Mouse (Mus musculus): Measurements from ENCODE around the gene Rpl13. TPM values are rescaled to one million over a fixed set of nuclear protein-coding genes. Genes with fewer than 3 reads are reported as not detected.
A peak's percentile ranks its signal among the peaks of the same experiment; 100 is the strongest.

Gene Rpl13
- polyA plus RNA-seq, 1 experiment from 2014 or later, result 1,460 TPM

DNA sequence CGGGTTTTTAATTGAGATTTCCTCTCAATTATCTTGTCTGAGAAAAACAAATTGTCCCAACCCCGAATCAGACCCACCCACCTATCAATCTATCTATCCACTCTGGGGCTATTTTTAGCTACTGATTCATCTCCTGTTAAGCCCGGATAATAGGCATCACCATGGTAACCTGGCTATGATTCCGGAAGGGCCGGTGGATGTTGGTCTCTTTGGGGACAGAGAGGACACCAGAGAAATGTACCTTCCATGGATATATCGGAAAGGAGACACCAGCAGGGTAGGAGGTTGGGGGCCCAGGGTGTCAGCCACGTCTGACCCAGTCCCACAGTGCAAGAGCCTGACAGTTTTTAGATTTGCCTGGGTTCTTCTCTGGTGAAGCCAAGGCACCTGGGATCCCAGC, 33.3 kb downstream of the Rpl13 start:
- H3K4me3 ChIP-seq (ENCODE audit: low read depth, low read length), result no peak overlapping the region
- no peak for DNase-seq (ENCODE audit: low spot score)
- H3K27me3 ChIP-seq (ENCODE audit: control insufficient read depth, insufficient read depth, low read length), result no peaks in the 10 kb centered on the region
- H3K4me2 ChIP-seq (replicated peaks; ENCODE audit: low read depth), result no peak overlapping the region
- H3K27ac ChIP-seq (replicated peaks), result peak overlapping the region; percentile 49; the same call in 1 of the 2 replicates
- H3K9ac ChIP-seq (ENCODE audit: low read length), result 0 out of 2 replicates have a peak overlapping the region, but pooled peaks have one; percentile 4
- no peak for ATAC-seq (ENCODE audit: low FRiP score, low TSS enrichment)
- TF ChIP-seq CTCF (IDR thresholded peaks at IDR 0.05; ENCODE audit: low read depth) (no peak), EP300 (optimal IDR thresholded peaks at IDR 0.05) (no peak)
- 24% methylated on average over 7 of the region's 7 CpGs for WGBS
- H3K4me1 ChIP-seq (replicated peaks; ENCODE audit: control insufficient read depth, insufficient read depth), result peaks cover 4% of the 10 kb centered on the region; the same call in 1 of the 2 replicates
- no peaks in the 10 kb centered on the region for H3K36me3 ChIP-seq (ENCODE audit: control insufficient read depth, insufficient read depth, low read length)
- H3K9me3 ChIP-seq (ENCODE audit: control insufficient read depth, low read length), result no peaks in the 10 kb centered on the region

- no peak overlapping the region for H3K4me2 ChIP-seq (replicated peaks; ENCODE audit: low read depth)
- H3K27me3 ChIP-seq (ENCODE audit: control insufficient read depth, insufficient read depth, low read length), result no peaks in the 10 kb centered on the region
- H3K4me1 ChIP-seq (replicated peaks; ENCODE audit: control insufficient read depth, insufficient read depth), result peaks cover 4% of the 10 kb centered on the region; the same call in 1 of the 2 replicates
- no peak for DNase-seq (ENCODE audit: low spot score)
- no peaks in the 10 kb centered on the region for H3K9me3 ChIP-seq (ENCODE audit: control insufficient read depth, low read length)
- WGBS, result 49% methylated on average over 9 of the region's 9 CpGs
- no peak for ATAC-seq (ENCODE audit: low FRiP score, low TSS enrichment)
- H3K36me3 ChIP-seq (ENCODE audit: control insufficient read depth, insufficient read depth, low read length), result no peaks in the 10 kb centered on the region
- no peak for TF ChIP-seq CTCF (IDR thresholded peaks at IDR 0.05; ENCODE audit: low read depth)
- TF ChIP-seq EP300 (optimal IDR thresholded peaks at IDR 0.05), result no peak
- 0 out of 2 replicates have a peak overlapping the region, but pooled peaks have one; percentile 4 for H3K9ac ChIP-seq (ENCODE audit: low read length)
- peak overlapping the region; percentile 49; the same call in 1 of the 2 replicates for H3K27ac ChIP-seq (replicated peaks)
- H3K4me3 ChIP-seq (ENCODE audit: low read depth, low read length), result no peak overlapping the region
Observed at GRCm38 (mm10) chr8:123135806-123136205, 33.7 kb downstream of the Rpl13 start.

- WGBS, result 78% methylated on average over 9 of the region's 9 CpGs
- ATAC-seq (ENCODE audit: low FRiP score, low TSS enrichment), result no peak
Observed at GRCm38 (mm10) chr8:123136287-123136686, 34.1 kb downstream of the Rpl13 start.

GRCm38 (mm10) chr8:123137645-123138077, 35.5 kb downstream of the Rpl13 start:
- H3K9me3 ChIP-seq (ENCODE audit: control insufficient read depth, low read length), result no peaks in the 10 kb centered on the region
- H3K27ac ChIP-seq (replicated peaks), result peak overlapping the region; percentile 81
- no peak overlapping the region for H3K4me2 ChIP-seq (replicated peaks; ENCODE audit: low read depth)
- DNase-seq (ENCODE audit: low spot score) (peak; percentile 67), ATAC-seq (ENCODE audit: low FRiP score, low TSS enrichment) (peak; percentile 80)
- H3K4me1 ChIP-seq (replicated peaks; ENCODE audit: control insufficient read depth, insufficient read depth), result peaks cover 7% of the 10 kb centered on the region; the same call in 1 of the 2 replicates
- no peaks in the 10 kb centered on the region for H3K36me3 ChIP-seq (ENCODE audit: control insufficient read depth, insufficient read depth, low read length)
- 9% methylated on average over 2 of the region's 2 CpGs for WGBS
- H3K4me3 ChIP-seq (ENCODE audit: low read depth, low read length), result no peak overlapping the region
- no peak overlapping the region; the same call in 1 of the 2 replicates for H3K9ac ChIP-seq (ENCODE audit: low read length)
- H3K27me3 ChIP-seq (ENCODE audit: control insufficient read depth, insufficient read depth, low read length), result no peaks in the 10 kb centered on the region
- TF ChIP-seq CTCF (IDR thresholded peaks at IDR 0.05; ENCODE audit: low read depth) (no peak), EP300 (optimal IDR thresholded peaks at IDR 0.05) (no peak)

More at GRCm38 (mm10) chr8:123136287-123136686, 34.1 kb downstream of the Rpl13 start:
- Histone ChIP-seq H3K4me2 (replicated peaks; ENCODE audit: low read depth) (no peak overlapping the region), H3K4me1 (replicated peaks; ENCODE audit: control insufficient read depth, insufficient read depth) (peaks cover 4% of the 10 kb centered on the region; the same call in 1 of the 2 replicates), H3K27me3 (ENCODE audit: control insufficient read depth, insufficient read depth, low read length) (no peaks in the 10 kb centered on the region), H3K9ac (ENCODE audit: low read length) (no peak overlapping the region), H3K27ac (replicated peaks) (0 out of 2 replicates have a peak overlapping the region, but pooled peaks have one; percentile 31), H3K4me3 (ENCODE audit: low read depth, low read length) (no peak overlapping the region), H3K9me3 (ENCODE audit: control insufficient read depth, low read length) (no peaks in the 10 kb centered on the region), H3K36me3 (ENCODE audit: control insufficient read depth, insufficient read depth, low read length) (no peaks in the 10 kb centered on the region)
- DNase-seq (ENCODE audit: low spot score), result no peak
- TF ChIP-seq CTCF (IDR thresholded peaks at IDR 0.05; ENCODE audit: low read depth) (no peak), EP300 (optimal IDR thresholded peaks at IDR 0.05) (no peak)

GRCm38 (mm10) chr8:123138741-123139140, 36.6 kb downstream of the Rpl13 start:
- TF ChIP-seq EP300 (optimal IDR thresholded peaks at IDR 0.05) (no peak), CTCF (IDR thresholded peaks at IDR 0.05; ENCODE audit: low read depth) (no peak)
- Histone ChIP-seq H3K4me3 (ENCODE audit: low read depth, low read length) (no peak overlapping the region), H3K27me3 (ENCODE audit: control insufficient read depth, insufficient read depth, low read length) (no peaks in the 10 kb centered on the region), H3K4me2 (replicated peaks; ENCODE audit: low read depth) (no peak overlapping the region), H3K4me1 (replicated peaks; ENCODE audit: control insufficient read depth, insufficient read depth) (peaks cover 9% of the 10 kb centered on the region; the same call in 1 of the 2 replicates), H3K36me3 (ENCODE audit: control insufficient read depth, insufficient read depth, low read length) (no peaks in the 10 kb centered on the region), H3K9me3 (ENCODE audit: control insufficient read depth, low read length) (no peaks in the 10 kb centered on the region), H3K9ac (ENCODE audit: low read length) (no peak overlapping the region), H3K27ac (replicated peaks) (peak overlapping the region; percentile 81)
- DNase-seq (ENCODE audit: low spot score), result no peak
- no peak for ATAC-seq (ENCODE audit: low FRiP score, low TSS enrichment)
- WGBS, result 59% methylated on average over 4 of the region's 4 CpGs

- Histone ChIP-seq H3K4me3 (ENCODE audit: low read depth, low read length) (no peak overlapping the region), H3K4me1 (replicated peaks; ENCODE audit: control insufficient read depth, insufficient read depth) (peaks cover 9% of the 10 kb centered on the region; the same call in 1 of the 2 replicates), H3K27me3 (ENCODE audit: control insufficient read depth, insufficient read depth, low read length) (no peaks in the 10 kb centered on the region), H3K27ac (replicated peaks) (peak overlapping the region; percentile 84), H3K9me3 (ENCODE audit: control insufficient read depth, low read length) (no peaks in the 10 kb centered on the region), H3K36me3 (ENCODE audit: control insufficient read depth, insufficient read depth, low read length) (no peaks in the 10 kb centered on the region), H3K9ac (ENCODE audit: low read length) (no peak overlapping the region), H3K4me2 (replicated peaks; ENCODE audit: low read depth) (no peak overlapping the region)
- DNase-seq (ENCODE audit: low spot score) (peak; percentile 45), ATAC-seq (ENCODE audit: low FRiP score, low TSS enrichment) (peak; percentile 39; the same call in 1 of the 2 replicates)
- 48% methylated on average over 14 of the region's 14 CpGs for WGBS
- no peak for TF ChIP-seq CTCF (IDR thresholded peaks at IDR 0.05; ENCODE audit: low read depth)
- no peak for TF ChIP-seq EP300 (optimal IDR thresholded peaks at IDR 0.05)
Observed at GRCm38 (mm10) chr8:123141741-123142462, 39.8 kb downstream of the Rpl13 start.
